Mouse (Mus musculus): ENCODE results near the gene Urb1. TPM values are rescaled to one million over a fixed set of nuclear protein-coding genes. Genes with fewer than 3 reads are reported as not detected.

Urb1 gene
- 8.5 and 9.6 TPM in 2 replicates for polyA plus RNA-seq (2015; fragmentation: Nextera tagmentation; extraction: Ambion mirVana)

DNA sequence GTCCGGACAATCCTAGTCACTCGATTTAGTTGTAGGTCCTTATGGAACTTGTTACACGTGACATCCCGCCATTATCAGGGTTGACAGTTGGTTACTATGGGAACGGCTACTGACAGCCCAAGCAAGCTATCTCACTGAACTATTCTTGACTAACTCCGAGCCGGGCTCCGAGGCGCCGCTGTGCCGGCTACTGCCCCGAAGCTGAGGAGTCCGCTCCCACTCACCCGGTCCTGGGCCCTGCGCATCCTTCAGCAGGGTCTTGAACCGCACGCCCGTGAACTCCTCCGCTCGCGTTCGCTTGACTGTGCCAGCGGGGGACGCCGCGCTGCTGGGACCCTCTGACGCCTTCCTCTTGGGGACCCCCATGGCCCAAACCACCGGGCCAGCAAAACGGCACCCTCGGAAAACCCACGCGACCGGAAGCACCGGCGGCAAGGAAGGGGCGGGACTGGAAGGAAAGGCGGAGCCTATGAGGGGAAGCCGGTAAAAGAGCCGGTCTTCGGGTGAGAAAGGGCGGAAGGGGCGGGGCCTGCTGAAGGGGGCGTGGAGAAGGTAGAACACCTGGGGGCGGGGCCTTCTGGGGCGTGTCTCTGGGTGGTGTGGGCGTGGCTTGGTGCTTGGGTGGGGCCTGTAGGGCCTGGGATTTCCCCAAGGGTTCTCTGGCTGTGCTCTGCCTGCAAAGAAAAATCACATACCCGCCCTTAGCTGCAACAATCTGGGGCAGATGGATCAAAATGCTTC, at the start of gene Urb1:
Gene Urb1, minus strand, starts transcription at position 439 of the 741 bp plus-strand sequence.
- H3K4me2 ChIP-seq (replicated peaks; ENCODE audit: low read depth, low read length), result peak within 1 kb of the TSS; percentile 72
- no peaks in the 10 kb centered on the region for H3K36me3 ChIP-seq (ENCODE audit: insufficient read depth, low read length)
- peak within 1 kb of the TSS; percentile 82 for H3K27ac ChIP-seq (ENCODE audit: low read length)
- H3K9me3 ChIP-seq (ENCODE audit: low read length), result no peaks in the 10 kb centered on the region
- peak within 1 kb of the TSS; percentile 97 for H3K4me3 ChIP-seq (ENCODE audit: low read length)
- peak within 1 kb of the TSS; percentile 72 for H3K9ac ChIP-seq (replicated peaks; ENCODE audit: low read length)
- WGBS, result under 1% methylated on average over 47 of the region's 47 CpGs
- peaks cover 16% of the 10 kb centered on the region for H3K4me1 ChIP-seq (ENCODE audit: insufficient read depth, low read length)
- ATAC-seq (ENCODE audit: low FRiP score, low TSS enrichment), result peak; percentile 96
- H3K27me3 ChIP-seq (ENCODE audit: insufficient read depth, low read length), result no peaks in the 10 kb centered on the region

DNA sequence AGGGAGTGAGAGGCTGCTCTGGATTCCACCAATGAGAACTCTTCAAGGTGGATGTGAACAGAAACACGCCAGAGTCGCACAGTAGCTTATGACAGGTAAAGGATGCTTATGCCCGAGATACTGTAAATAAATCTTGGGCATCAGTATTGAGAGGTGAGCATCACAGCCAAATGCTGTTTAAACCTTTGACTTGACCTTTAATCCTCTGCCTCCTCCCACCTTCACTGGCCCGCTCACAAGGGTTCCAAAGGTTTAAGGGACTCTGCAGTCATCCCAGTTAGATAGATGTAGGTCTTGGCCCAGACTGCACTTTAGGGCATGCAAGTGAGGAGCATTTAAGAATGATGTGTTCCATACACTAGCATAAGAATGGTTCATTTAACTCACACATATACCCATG, 48.0 kb upstream of the Urb1 start:
- 46% methylated on average over 4 of the region's 4 CpGs for WGBS
- Histone ChIP-seq H3K9me3 (ENCODE audit: low read length) (no peaks in the 10 kb centered on the region), H3K9ac (replicated peaks; ENCODE audit: low read length) (no peak overlapping the region), H3K4me3 (ENCODE audit: low read length) (no peak overlapping the region), H3K27me3 (ENCODE audit: insufficient read depth, low read length) (no peaks in the 10 kb centered on the region), H3K4me2 (replicated peaks; ENCODE audit: low read depth, low read length) (no peak overlapping the region), H3K36me3 (ENCODE audit: insufficient read depth, low read length) (no peaks in the 10 kb centered on the region), H3K27ac (ENCODE audit: low read length) (no peak overlapping the region), H3K4me1 (ENCODE audit: insufficient read depth, low read length) (0 out of 2 replicates have a peak, but pooled peaks cover 4% of the 10 kb centered on the region)
- no peak for ATAC-seq (ENCODE audit: low FRiP score, low TSS enrichment)

DNA sequence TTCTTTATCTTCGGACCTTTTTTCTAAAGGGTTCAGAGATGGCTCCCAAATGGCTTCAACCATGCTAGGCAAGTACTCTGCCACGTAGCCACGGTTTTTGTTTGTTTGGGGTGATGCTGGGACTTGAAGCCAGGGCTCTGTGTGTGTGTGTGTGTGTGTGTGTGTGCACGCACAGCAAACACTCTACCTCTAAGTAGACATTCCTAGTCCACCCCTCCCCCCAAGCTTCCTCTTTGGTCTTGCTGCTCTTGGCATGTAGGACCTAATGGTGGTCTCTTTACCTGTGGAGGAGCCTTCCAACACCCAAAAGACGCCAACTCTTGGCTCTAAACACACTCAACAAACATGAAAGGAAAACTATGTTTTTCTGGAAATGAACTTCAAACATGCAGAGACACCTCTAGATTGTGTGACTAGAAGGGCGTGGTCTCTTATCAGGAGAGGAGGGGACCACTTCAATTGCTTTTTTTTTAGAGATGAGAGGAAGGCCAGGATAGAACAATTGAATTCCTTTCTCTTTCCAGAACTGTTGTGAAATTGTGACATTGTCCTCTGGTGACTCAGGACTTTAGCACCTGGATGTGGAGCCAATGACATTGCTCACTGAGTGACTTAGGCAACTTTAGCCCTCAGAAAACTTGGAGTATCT, 46.5 kb upstream of the Urb1 start:
- no peaks in the 10 kb centered on the region for H3K36me3 ChIP-seq (ENCODE audit: insufficient read depth, low read length)
- no peaks in the 10 kb centered on the region for H3K27me3 ChIP-seq (ENCODE audit: insufficient read depth, low read length)
- no peaks in the 10 kb centered on the region for H3K9me3 ChIP-seq (ENCODE audit: low read length)
- no peak overlapping the region for H3K9ac ChIP-seq (replicated peaks; ENCODE audit: low read length)
- no peak overlapping the region for H3K27ac ChIP-seq (ENCODE audit: low read length)
- H3K4me3 ChIP-seq (ENCODE audit: low read length), result no peak overlapping the region
- ATAC-seq (ENCODE audit: low FRiP score, low TSS enrichment), result no peak
- H3K4me2 ChIP-seq (replicated peaks; ENCODE audit: low read depth, low read length), result no peak overlapping the region
- 85% methylated on average over 6 of the region's 6 CpGs for WGBS
- H3K4me1 ChIP-seq (ENCODE audit: insufficient read depth, low read length), result 0 out of 2 replicates have a peak, but pooled peaks cover 4% of the 10 kb centered on the region

DNA sequence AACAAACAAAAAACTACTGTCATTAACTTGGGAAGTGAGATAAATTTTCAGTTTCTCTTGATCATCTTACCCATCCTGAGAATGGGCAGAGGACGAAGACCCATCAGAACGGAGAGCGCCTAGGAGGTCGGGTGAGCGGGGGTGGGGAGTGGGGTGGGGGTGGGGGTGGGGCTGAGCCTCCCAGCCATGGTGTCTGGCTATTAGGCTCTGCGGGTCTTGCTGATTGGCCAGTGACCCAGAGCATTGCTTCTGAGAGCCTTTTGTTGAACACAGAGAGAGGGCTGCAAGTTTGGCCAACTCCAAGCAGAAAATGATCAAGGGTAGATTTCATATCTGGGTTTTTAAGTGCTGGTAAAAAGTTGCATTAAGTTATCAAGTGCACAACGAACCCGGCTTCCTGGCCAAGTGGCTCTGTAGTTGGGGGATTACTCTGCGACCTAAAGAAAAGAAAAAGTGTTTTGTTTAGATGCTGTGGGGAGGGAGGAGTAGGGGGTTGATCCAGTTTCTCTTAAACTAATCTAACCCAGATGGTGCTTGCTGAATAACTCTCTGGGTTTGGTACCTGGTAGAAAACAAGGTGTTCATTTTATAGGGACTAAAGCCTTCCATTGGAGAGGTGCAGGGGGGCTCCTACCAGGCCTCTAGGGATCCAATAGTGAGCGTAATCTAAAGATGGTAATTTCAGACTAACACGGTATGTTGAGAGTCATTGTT, 41.6 kb upstream of the Urb1 start:
- H3K36me3 ChIP-seq (ENCODE audit: insufficient read depth, low read length), result no peaks in the 10 kb centered on the region
- no peak for ATAC-seq (ENCODE audit: low FRiP score, low TSS enrichment)
- no peak overlapping the region for H3K27ac ChIP-seq (ENCODE audit: low read length)
- no peak overlapping the region for H3K4me2 ChIP-seq (replicated peaks; ENCODE audit: low read depth, low read length)
- H3K27me3 ChIP-seq (ENCODE audit: insufficient read depth, low read length), result no peaks in the 10 kb centered on the region
- H3K4me1 ChIP-seq (ENCODE audit: insufficient read depth, low read length), result peaks cover 4% of the 10 kb centered on the region; the same call in 1 of the 2 replicates
- WGBS, result 64% methylated on average over 11 of the region's 11 CpGs
- no peak overlapping the region for H3K9ac ChIP-seq (replicated peaks; ENCODE audit: low read length)
- no peaks in the 10 kb centered on the region for H3K9me3 ChIP-seq (ENCODE audit: low read length)
- H3K4me3 ChIP-seq (ENCODE audit: low read length), result no peak overlapping the region

DNA sequence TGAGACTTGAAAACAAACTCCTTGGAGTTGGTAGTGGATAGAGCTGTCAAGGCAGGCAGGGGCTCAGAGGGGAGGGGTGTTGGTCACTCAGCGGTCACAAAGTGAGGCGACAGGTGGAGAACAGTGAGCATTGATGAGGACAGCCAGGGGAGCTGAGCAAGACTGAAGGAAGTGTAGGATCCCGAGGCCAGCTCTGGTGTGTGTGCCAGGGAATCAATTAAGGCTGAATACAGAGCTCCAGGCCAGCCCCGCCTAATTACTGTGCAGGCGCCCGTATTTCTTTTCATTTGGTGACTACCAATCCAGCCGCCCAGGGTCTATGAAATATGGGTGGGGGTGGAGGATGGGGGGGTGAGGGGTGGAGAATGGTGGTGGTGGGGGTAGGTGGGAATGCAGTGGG, 40.7 kb upstream of the Urb1 start:
- no peak for ATAC-seq (ENCODE audit: low FRiP score, low TSS enrichment)
- H3K4me3 ChIP-seq (ENCODE audit: low read length), result no peak overlapping the region
- H3K9me3 ChIP-seq (ENCODE audit: low read length), result no peaks in the 10 kb centered on the region
- WGBS, result 55% methylated on average over 7 of the region's 7 CpGs
- no peaks in the 10 kb centered on the region for H3K27me3 ChIP-seq (ENCODE audit: insufficient read depth, low read length)
- H3K9ac ChIP-seq (replicated peaks; ENCODE audit: low read length), result no peak overlapping the region
- no peak overlapping the region for H3K27ac ChIP-seq (ENCODE audit: low read length)
- peaks cover 7% of the 10 kb centered on the region for H3K4me1 ChIP-seq (ENCODE audit: insufficient read depth, low read length)
- H3K36me3 ChIP-seq (ENCODE audit: insufficient read depth, low read length), result no peaks in the 10 kb centered on the region
- H3K4me2 ChIP-seq (replicated peaks; ENCODE audit: low read depth, low read length), result no peak overlapping the region

DNA sequence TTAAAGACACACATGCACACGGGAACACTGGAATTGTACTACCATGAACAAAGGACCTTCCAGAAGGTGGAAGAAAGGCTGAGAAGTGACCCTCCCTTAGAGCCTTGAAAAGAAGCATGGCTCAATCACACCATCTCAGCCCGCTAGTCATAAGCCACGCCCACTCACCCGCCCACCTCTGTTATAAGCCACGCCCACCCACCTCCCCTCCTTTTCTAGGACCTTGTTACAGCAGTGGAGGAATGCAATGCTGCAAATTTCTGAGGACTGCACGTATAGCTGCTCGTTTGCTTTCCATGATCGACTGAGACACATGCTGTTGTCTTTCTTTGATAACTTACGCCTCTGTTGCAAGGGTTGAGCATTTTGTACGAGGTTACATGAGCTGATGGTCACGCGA, 39.0 kb upstream of the Urb1 start:
- Histone ChIP-seq H3K4me1 (ENCODE audit: insufficient read depth, low read length) (peaks cover 8% of the 10 kb centered on the region), H3K27ac (ENCODE audit: low read length) (no peak overlapping the region), H3K4me2 (replicated peaks; ENCODE audit: low read depth, low read length) (no peak overlapping the region), H3K27me3 (ENCODE audit: insufficient read depth, low read length) (no peaks in the 10 kb centered on the region), H3K9ac (replicated peaks; ENCODE audit: low read length) (no peak overlapping the region), H3K36me3 (ENCODE audit: insufficient read depth, low read length) (no peaks in the 10 kb centered on the region), H3K9me3 (ENCODE audit: low read length) (no peaks in the 10 kb centered on the region), H3K4me3 (ENCODE audit: low read length) (no peak overlapping the region)
- WGBS, result 50% methylated on average over 12 of the region's 12 CpGs
- 0 out of 2 replicates have a peak, but pooled peaks have one; percentile 16 for ATAC-seq (ENCODE audit: low FRiP score, low TSS enrichment)

DNA sequence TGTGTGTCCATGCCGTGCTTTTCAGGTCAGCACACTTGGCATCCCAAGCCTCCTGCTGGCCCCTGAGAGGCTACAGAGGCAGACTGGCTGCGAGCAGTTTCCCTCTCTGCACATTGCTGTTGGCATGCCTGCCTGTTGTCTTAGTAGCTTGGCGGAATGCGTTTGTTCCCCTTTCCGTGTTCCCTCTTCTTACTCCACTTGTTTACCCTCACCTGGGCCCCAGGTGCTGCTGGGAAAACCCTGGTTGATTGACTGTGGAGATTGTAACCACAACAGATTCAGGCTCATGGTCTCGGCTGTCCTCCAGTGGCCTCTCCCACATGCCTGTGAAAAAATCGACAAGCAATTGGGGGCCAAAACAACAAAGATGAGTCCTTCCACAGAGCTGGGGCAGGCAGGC, 38.5 kb upstream of the Urb1 start:
- Histone ChIP-seq H3K4me2 (replicated peaks; ENCODE audit: low read depth, low read length) (no peak overlapping the region), H3K27ac (ENCODE audit: low read length) (no peak overlapping the region), H3K4me3 (ENCODE audit: low read length) (no peak overlapping the region), H3K4me1 (ENCODE audit: insufficient read depth, low read length) (peaks cover 8% of the 10 kb centered on the region), H3K36me3 (ENCODE audit: insufficient read depth, low read length) (no peaks in the 10 kb centered on the region), H3K27me3 (ENCODE audit: insufficient read depth, low read length) (no peaks in the 10 kb centered on the region), H3K9me3 (ENCODE audit: low read length) (no peaks in the 10 kb centered on the region), H3K9ac (replicated peaks; ENCODE audit: low read length) (no peak overlapping the region)
- ATAC-seq (ENCODE audit: low FRiP score, low TSS enrichment), result peak; percentile 13
- 66% methylated on average over 7 of the region's 7 CpGs for WGBS

DNA sequence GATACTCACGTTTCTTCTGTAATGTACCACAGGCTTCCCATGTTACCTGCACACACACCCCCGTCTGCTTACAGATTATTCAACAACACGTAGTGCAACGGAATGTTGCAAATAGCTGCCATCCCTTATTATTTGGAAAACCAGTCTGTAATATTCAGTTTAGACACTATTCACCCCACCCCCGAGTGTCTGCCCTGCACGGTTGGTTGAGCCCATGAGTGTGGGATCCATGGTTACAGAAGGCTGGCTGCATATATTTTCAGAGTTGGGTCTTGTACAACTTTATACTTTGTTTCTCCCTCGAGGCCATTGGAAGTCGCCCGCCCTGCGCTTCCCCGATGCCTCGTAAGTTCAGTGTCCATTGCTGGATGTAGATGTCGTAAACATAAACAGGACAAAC, 35.4 kb upstream of the Urb1 start:
- Histone ChIP-seq H3K4me3 (ENCODE audit: low read length) (no peak overlapping the region), H3K36me3 (ENCODE audit: insufficient read depth, low read length) (no peaks in the 10 kb centered on the region), H3K4me2 (replicated peaks; ENCODE audit: low read depth, low read length) (no peak overlapping the region), H3K27me3 (ENCODE audit: insufficient read depth, low read length) (no peaks in the 10 kb centered on the region), H3K9ac (replicated peaks; ENCODE audit: low read length) (no peak overlapping the region), H3K27ac (ENCODE audit: low read length) (no peak overlapping the region), H3K4me1 (ENCODE audit: insufficient read depth, low read length) (peaks cover 12% of the 10 kb centered on the region), H3K9me3 (ENCODE audit: low read length) (no peaks in the 10 kb centered on the region)
- 56% methylated on average over 13 of the region's 13 CpGs for WGBS
- ATAC-seq (ENCODE audit: low FRiP score, low TSS enrichment), result no peak

DNA sequence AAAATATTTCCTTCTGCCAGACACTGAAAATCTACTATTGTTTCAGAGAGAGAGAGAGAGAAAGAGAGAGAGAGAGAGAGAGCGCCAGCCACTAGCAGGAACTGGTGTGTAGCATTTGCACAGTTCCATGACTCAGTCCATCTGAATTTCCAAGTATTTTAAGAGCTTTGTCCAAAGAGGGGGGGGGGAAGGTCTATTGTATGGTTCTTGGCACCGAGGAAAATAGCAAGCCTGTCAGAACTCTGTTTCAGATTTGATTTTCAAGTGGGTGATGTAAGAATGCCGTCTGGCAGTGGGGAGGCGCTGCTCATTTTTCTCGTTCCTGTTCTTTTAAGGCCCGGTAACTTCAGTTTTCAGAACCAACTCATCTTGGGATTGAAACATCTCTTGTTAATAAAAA, 34.8 kb upstream of the Urb1 start:
- no peak overlapping the region for H3K4me2 ChIP-seq (replicated peaks; ENCODE audit: low read depth, low read length)
- H3K4me1 ChIP-seq (ENCODE audit: insufficient read depth, low read length), result peaks cover 12% of the 10 kb centered on the region
- 74% methylated on average over 6 of the region's 6 CpGs for WGBS
- ATAC-seq (ENCODE audit: low FRiP score, low TSS enrichment), result no peak
- no peak overlapping the region for H3K27ac ChIP-seq (ENCODE audit: low read length)
- no peaks in the 10 kb centered on the region for H3K9me3 ChIP-seq (ENCODE audit: low read length)
- no peak overlapping the region for H3K9ac ChIP-seq (replicated peaks; ENCODE audit: low read length)
- H3K27me3 ChIP-seq (ENCODE audit: insufficient read depth, low read length), result no peaks in the 10 kb centered on the region
- H3K36me3 ChIP-seq (ENCODE audit: insufficient read depth, low read length), result no peaks in the 10 kb centered on the region
- H3K4me3 ChIP-seq (ENCODE audit: low read length), result no peak overlapping the region

All from kidney, embryonic 16.5 days (tissue).